ENCODE assay signal across 27 mouse cellular contexts in the genomic region with DNA sequence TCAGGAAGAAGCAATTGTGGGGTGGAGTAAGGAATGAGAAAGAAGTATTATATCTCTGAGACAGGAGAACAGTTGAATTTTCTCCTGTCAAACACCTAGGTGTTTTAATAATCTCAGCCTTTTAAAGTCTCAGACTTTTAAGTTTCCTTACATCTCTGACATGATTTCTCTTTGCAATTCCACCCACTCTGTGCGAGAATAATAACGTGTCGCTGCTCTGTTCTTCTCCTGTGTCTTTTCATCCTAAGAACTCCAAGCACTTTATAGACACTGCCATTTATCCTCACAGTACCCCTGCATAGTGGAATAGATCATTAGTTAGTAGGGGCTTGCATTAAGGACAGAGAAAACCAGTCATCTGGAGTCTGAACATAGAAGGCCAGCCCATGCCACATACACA.
"Had no signal": no experiment of that assay in that cellular context is flagged by ENCODE, and none has a peak within 500 bp of the region (broad histone marks: within the 10 kb centered on the region; RNA-seq: fewer than 3 reads in every experiment).

No protein-coding gene starts in this region.

- H3K27me3 ChIP-seq: hindbrain, embryonic 12.5 days; intestine, embryonic 15.5 days; liver, embryonic 13.5 days; liver, embryonic 15.5 days had no signal

- H3K36me3 ChIP-seq: heart, embryonic 10.5 days; heart, embryonic 12.5 days; hindbrain, embryonic 10.5 days; hindbrain, embryonic 12.5 days; intestine, embryonic 15.5 days; limb, embryonic 10.5 days; limb, embryonic 12.5 days; liver, embryonic 13.5 days; liver, embryonic 15.5 days had no signal

- DNase-seq: gastrocnemius, adult 2 months; gastrocnemius, postnatal 10 days; gastrocnemius, postnatal 25 days; heart, postnatal 10 days; heart, postnatal 4 days; kidney, adult 18-20 months; kidney, adult 8-10 months; kidney, postnatal 14 days; kidney, postnatal 4 days; liver; liver, embryonic 13.5 days; liver, postnatal 0 days had no signal

- H3K9me3 ChIP-seq: heart, embryonic 10.5 days; heart, embryonic 12.5 days; hindbrain, embryonic 10.5 days; hindbrain, embryonic 12.5 days; intestine, embryonic 15.5 days; limb, embryonic 10.5 days; limb, embryonic 12.5 days; liver, embryonic 13.5 days; liver, embryonic 15.5 days had no signal

- ATAC-seq: hindbrain, embryonic 16.5 days; inflammation-experienced regulatory T-cells, adult 6 months; intestine, embryonic 15.5 days; intestine, postnatal 0 days; liver, postnatal 0 days had no signal

- H3K4me2 ChIP-seq: heart, embryonic 12.5 days; hindbrain, embryonic 12.5 days; hindbrain, embryonic 14.5 days; intestine, embryonic 15.5 days; limb, embryonic 12.5 days; liver, embryonic 11.5 days; liver, embryonic 13.5 days; liver, embryonic 15.5 days had no signal

- H3K4me3 ChIP-seq: gastrocnemius, adult 2 months; heart, embryonic 10.5 days; heart, embryonic 12.5 days; hindbrain, embryonic 10.5 days; hindbrain, embryonic 12.5 days; intestine, embryonic 15.5 days; layer of hippocampus, adult 2 months; left cerebral cortex, adult 2 months; limb, embryonic 10.5 days; limb, embryonic 12.5 days; liver, embryonic 13.5 days; liver, embryonic 15.5 days had no signal

- H3K27ac ChIP-seq: gastrocnemius, adult 2 months; heart, embryonic 10.5 days; hindbrain, embryonic 10.5 days; hindbrain, embryonic 12.5 days; hindbrain, embryonic 14.5 days; intestine, embryonic 15.5 days; layer of hippocampus, adult 2 months; left cerebral cortex, adult 2 months; limb, embryonic 10.5 days; limb, embryonic 12.5 days; liver, embryonic 13.5 days; liver, embryonic 15.5 days had no signal

- H3K4me1 ChIP-seq: heart, embryonic 10.5 days; heart, embryonic 12.5 days; hindbrain, embryonic 10.5 days; hindbrain, embryonic 12.5 days; intestine, embryonic 15.5 days; limb, embryonic 10.5 days; limb, embryonic 12.5 days; liver, embryonic 13.5 days; liver, embryonic 15.5 days had no signal

- H3K9ac ChIP-seq: heart, embryonic 12.5 days; hindbrain, embryonic 12.5 days; hindbrain, embryonic 14.5 days; intestine, embryonic 15.5 days; limb, embryonic 12.5 days; liver, embryonic 13.5 days; liver, embryonic 15.5 days; liver, postnatal 0 days had no signal
